Mouse (Mus musculus): Measurements from ENCODE around the gene Unc50.

Unc50 gene

GRCm38 (mm10) chr1:37486994-37487393 is 57.1 kb downstream of the Unc50 start:
- no peak for DNase-seq (ENCODE audit: low spot score in 2 of 2)

- no peak for DNase-seq (ENCODE audit: low spot score in 2 of 2)
Observed at GRCm38 (mm10) chr1:37488531-37488930, 58.6 kb downstream of the Unc50 start.

Measured in frontal cortex, postnatal 36 days (tissue).